Mouse (Mus musculus) cortical plate, adult 2 months (tissue): ENCODE results near the gene Psma6.

Source experiments
- CTCF ChIP-seq: fragments of 200-500 bp; IDR thresholded peaks from 2 replicates; pipeline ENCODE4 v1.5.1; 2011; ENCODE audit warnings: mild to moderate bottlenecking, control low read depth, low read length; ENCODE audit not compliant: insufficient read depth; ENCODE audit errors: extremely low read depth
- POLR2A ChIP-seq: fragments of 200-500 bp; IDR thresholded peaks from 2 replicates; pipeline ENCODE4 v1.6.1; 2011; ENCODE audit warnings: mild to moderate bottlenecking, low read length, control low read depth; ENCODE audit not compliant: insufficient read depth; ENCODE audit errors: extremely low read depth

- TF ChIP-seq CTCF (no peak), POLR2A (no peak)
These were observed 66.4 kb downstream of the Psma6 start for GRCm38 (mm10) chr12:55450421-55450820.
